Mouse (Mus musculus): ENCODE results near the gene Scrt2.

DNA sequence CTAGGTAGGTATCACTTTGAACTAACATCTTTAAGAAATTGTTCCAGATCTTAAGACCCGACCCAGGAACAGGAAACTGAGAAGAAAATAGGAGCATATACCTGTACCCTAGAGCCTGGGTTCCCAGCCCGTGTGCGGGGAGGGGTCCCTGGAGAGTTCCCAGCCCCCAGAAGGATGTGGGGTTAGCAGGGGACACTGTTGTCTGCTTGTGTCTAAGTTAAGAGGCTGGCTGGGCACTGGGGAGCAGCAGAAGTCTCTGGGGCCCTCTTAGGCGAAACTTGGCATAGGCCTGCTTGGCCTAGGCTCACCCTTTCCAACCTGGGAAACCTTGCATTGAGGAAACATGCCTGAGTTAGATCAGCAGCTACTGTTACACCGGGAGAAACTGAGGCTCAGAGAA lies 63.2 kb downstream of the Scrt2 start:
- TF ChIP-seq CTCF (IDR thresholded peaks at IDR 0.05; ENCODE audit: low read depth): no peak
- TF ChIP-seq EP300 (optimal IDR thresholded peaks at IDR 0.05): no peak
